Mouse (Mus musculus) midbrain, embryonic 16.5 days (tissue): ENCODE data around the gene Ccr9. TPM values are rescaled to one million over a fixed set of nuclear protein-coding genes. Genes with fewer than 3 reads are reported as not detected.
"Not testable (repeated sequence)": the region's sequence is repeated elsewhere in the genome, so short reads cannot be mapped to it uniquely, and the experiment has no call there.

Experiments used
- ATAC-seq: fragments of 200-750 bp; cut with Nextera tagmentation; 2 replicates; pipeline ENCODE4 v1.8.0; 2017; ENCODE audit warnings: moderate TSS enrichment
- H3K27ac ChIP-seq: fragments of 300-500 bp; sonication (generic); 2 replicates; pipeline ENCODE4 v1.5.1; 2014; ENCODE audit warnings: mild to moderate bottlenecking, low read length, mixed read lengths
- H3K27me3 ChIP-seq: fragments of 300-500 bp; sonication (generic); 2 replicates; pipeline ENCODE4 v1.6.1; 2014; ENCODE audit warnings: low read depth, low read length, mixed read lengths; ENCODE audit not compliant: control insufficient read depth, insufficient read depth
- H3K36me3 ChIP-seq: fragments of 300-500 bp; sonication (generic); 2 replicates; pipeline ENCODE4 v1.6.1; 2014; ENCODE audit warnings: mild to moderate bottlenecking, low read length, moderate library complexity, mixed read lengths; ENCODE audit not compliant: control insufficient read depth, insufficient read depth
- H3K4me1 ChIP-seq: fragments of 300-500 bp; sonication (generic); 2 replicates; pipeline ENCODE4 v1.6.1; 2014; ENCODE audit warnings: mild to moderate bottlenecking, low read length, mixed read lengths; ENCODE audit not compliant: control insufficient read depth, insufficient read depth
- H3K4me2 ChIP-seq: fragments of 300-500 bp; sonication (generic); 2 replicates; pipeline ENCODE4 v1.6.1; 2014; ENCODE audit warnings: mild to moderate bottlenecking, low read length, mixed read lengths
- H3K4me3 ChIP-seq: fragments of 300-500 bp; sonication (generic); 2 replicates; pipeline ENCODE4 v1.5.1; 2014; ENCODE audit warnings: low read depth, mild to moderate bottlenecking, low read length, moderate library complexity, mixed read lengths
- H3K9ac ChIP-seq: fragments of 300-500 bp; sonication (generic); 2 replicates; pipeline ENCODE4 v1.6.1; 2014; ENCODE audit warnings: low read depth, low read length, mixed read lengths
- H3K9me3 ChIP-seq: fragments of 300-500 bp; sonication (generic); replicated peaks from 2 replicates; pipeline ENCODE4 v1.6.1; 2014; ENCODE audit warnings: mild to moderate bottlenecking, low read length, mixed read lengths; ENCODE audit not compliant: control insufficient read depth, poor library complexity, severe bottlenecking
- WGBS: fragments of 180-500 bp; shearing (Covaris S2); extraction: QIAGEN DNeasy Blood & Tissue Kit; methylation state at CpG from one replicate; pipeline ENCODE4 v1.1.7; 2014; 5-methylcytosine and 5-hydroxymethylcytosine counted together
- polyA plus RNA-seq: library from polyadenylated mRNA; unstranded; fragments of >200 nt; fragmentation: Nextera tagmentation; extraction: Ambion mirVana; gene quantifications from 2 replicates; pipeline ENCODE4 v1.2.1, GENCODE M21; 2015

The Ccr9 gene
- polyA plus RNA-seq, 1 experiment from 2014 or later = 0.30 TPM

DNA sequence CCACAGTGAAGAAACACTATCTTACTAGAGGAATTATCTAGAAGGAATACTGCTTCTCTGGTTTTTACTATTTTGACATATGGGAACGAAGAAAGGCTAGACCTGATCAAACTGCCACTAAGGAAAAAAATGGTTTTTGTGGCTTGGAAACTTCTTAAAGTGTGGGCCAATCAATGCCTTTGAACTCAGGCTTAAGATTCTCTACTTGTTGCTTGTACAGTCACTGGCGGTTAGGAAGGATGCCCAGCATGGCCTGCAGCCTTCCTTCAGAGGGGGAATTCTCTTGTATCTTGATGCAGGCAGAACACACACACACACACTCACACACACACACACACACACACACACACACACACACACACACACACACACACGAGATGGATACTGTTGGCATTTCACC lies 55.9 kb downstream of the Ccr9 start:
- WGBS = 73% methylated on average over 3 of the region's 3 CpGs
- ATAC-seq = no peak
- no peak overlapping the region for H3K4me3 ChIP-seq

DNA sequence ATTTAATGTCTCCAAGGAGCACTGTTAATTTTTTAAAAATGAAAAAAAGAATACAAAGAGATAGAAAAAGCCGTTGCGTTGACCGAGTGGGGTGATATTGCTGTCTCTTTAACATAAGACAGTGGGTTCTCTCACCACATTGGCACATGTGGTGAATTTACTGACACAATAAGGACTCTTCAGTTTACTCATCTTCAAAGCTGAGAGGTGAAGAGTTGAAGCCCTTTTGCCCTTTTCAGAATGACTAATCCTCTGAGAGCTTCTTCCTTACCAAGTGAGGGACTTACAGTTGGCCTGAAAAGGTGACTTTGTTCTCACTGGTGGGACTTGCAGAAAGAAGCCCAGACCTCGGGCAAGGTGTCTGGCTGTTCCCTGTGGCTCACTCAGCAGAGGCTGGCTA lies 62.6 kb downstream of the Ccr9 start:
- no peaks in the 10 kb centered on the region for H3K9me3 ChIP-seq
- no peak overlapping the region for H3K9ac ChIP-seq
- no peaks in the 10 kb centered on the region for H3K4me1 ChIP-seq
- no peaks in the 10 kb centered on the region for H3K27me3 ChIP-seq
- H3K27ac ChIP-seq = no peak overlapping the region
- no peaks in the 10 kb centered on the region for H3K36me3 ChIP-seq
- WGBS = 82% methylated on average over 4 of the region's 4 CpGs
- no peak overlapping the region for H3K4me2 ChIP-seq
- H3K4me3 ChIP-seq = no peak overlapping the region
- no peak for ATAC-seq

More for the DNA sequence above, 55.9 kb downstream of the Ccr9 start:
- H3K4me2 ChIP-seq = no peak overlapping the region
- H3K4me1 ChIP-seq = no peaks in the 10 kb centered on the region
- H3K36me3 ChIP-seq = no peaks in the 10 kb centered on the region
- no peaks in the 10 kb centered on the region for H3K9me3 ChIP-seq
- no peak overlapping the region for H3K27ac ChIP-seq
- H3K9ac ChIP-seq = no peak overlapping the region
- H3K27me3 ChIP-seq = no peaks in the 10 kb centered on the region

DNA sequence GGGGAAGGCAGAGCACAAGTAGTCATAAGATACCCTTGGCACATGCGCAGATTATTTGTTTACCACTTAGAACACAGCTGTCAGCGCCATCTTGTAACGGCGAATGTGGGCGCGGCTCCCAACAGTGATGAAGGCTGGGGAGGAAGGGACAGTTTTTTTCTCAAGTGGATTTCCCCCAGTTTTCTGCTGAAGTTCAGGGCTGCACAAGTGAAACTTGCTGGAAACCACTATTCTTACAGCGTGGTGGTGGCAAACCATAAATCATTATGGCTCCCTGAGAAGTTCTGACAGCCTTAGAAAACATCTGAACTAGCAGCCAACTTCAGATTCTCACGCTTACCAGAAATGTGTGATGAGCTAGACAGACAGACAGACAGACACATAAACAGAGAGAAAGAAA lies 71.4 kb downstream of the Ccr9 start:
- H3K9ac ChIP-seq, H3K27me3 ChIP-seq, H3K9me3 ChIP-seq, H3K4me1 ChIP-seq, ATAC-seq, H3K4me2 ChIP-seq, H3K4me3 ChIP-seq, H3K27ac ChIP-seq, H3K36me3 ChIP-seq: not testable (repeated sequence)
- WGBS = 96% methylated on average over 7 of the region's 8 CpGs

DNA sequence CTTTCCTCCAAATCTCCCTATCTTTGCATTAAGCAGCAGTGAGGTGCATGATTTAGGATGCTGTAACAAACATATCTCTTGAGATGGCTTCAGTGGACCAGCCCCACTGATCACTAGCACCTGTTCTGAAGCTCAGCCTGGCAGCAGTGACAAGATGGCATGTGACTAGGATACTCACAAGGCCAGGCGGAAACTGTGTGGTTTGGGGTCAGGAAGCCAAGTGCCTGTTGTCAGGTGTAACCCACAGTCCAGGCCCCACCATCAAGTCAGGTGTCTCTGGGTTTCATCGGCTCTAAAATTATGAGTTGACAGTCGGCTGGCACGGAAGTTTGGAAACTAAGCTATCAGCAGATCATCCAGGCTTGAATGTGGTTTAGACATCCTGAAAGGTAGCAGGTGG lies 76.1 kb downstream of the Ccr9 start:
- Histone ChIP-seq H3K36me3 (no peaks in the 10 kb centered on the region), H3K27me3 (no peaks in the 10 kb centered on the region), H3K9ac (no peak overlapping the region), H3K4me1 (no peaks in the 10 kb centered on the region), H3K4me3 (no peak overlapping the region), H3K27ac (no peak overlapping the region), H3K4me2 (no peak overlapping the region), H3K9me3 (no peaks in the 10 kb centered on the region)
- 90% methylated on average over 4 of the region's 4 CpGs for WGBS
- ATAC-seq = no peak

DNA sequence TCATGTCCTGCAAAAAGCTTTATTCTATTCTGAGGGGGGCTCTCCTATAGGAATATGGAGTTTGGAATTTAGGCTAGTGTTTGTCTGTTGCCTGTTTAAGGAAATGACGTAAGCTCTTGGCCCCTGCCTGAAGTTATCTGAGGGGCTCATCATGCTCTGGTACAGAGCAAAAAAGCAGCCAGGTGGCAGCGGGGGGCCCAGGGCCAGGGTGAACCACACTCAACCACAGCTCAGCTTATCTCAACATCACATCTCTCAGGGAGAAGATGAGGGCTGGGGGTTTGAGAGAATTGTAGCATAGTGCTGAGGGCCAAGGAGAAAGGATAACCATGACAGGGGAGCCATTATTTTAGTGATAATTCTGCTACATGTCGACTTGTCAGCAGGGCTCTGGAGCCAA lies 78.5 kb downstream of the Ccr9 start:
- Histone ChIP-seq H3K4me2 (no peak overlapping the region), H3K36me3 (no peaks in the 10 kb centered on the region), H3K4me3 (no peak overlapping the region), H3K27me3 (no peaks in the 10 kb centered on the region), H3K9me3 (no peaks in the 10 kb centered on the region), H3K4me1 (no peaks in the 10 kb centered on the region), H3K27ac (no peak overlapping the region), H3K9ac (no peak overlapping the region)
- 96% methylated on average over 3 of the region's 3 CpGs for WGBS
- no peak for ATAC-seq

DNA sequence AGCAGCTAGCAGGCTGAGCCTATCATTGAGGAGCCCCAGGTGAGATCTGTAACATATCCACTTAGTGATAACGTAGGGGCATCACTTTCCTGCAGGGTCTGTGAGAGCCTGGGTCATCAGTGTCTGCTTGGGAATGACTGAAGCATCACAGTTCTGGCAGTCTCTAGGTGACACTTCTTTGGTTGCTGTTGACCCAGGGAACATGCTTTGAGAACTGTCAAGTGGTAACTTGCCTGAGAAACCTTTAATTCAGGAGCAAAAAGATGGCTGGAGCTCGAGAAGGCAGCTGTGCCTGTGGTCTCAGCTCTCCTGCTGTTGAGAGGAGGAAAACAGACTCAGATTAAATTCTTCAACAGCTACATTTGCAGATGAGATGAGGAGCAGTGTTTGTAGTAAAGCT lies 79.1 kb downstream of the Ccr9 start:
- Histone ChIP-seq H3K36me3 (no peaks in the 10 kb centered on the region), H3K9ac (no peak overlapping the region), H3K27me3 (no peaks in the 10 kb centered on the region), H3K4me1 (no peaks in the 10 kb centered on the region), H3K4me3 (no peak overlapping the region), H3K27ac (no peak overlapping the region), H3K4me2 (no peak overlapping the region), H3K9me3 (no peaks in the 10 kb centered on the region)
- no peak for ATAC-seq
- 66% methylated on average over 2 of the region's 2 CpGs for WGBS

DNA sequence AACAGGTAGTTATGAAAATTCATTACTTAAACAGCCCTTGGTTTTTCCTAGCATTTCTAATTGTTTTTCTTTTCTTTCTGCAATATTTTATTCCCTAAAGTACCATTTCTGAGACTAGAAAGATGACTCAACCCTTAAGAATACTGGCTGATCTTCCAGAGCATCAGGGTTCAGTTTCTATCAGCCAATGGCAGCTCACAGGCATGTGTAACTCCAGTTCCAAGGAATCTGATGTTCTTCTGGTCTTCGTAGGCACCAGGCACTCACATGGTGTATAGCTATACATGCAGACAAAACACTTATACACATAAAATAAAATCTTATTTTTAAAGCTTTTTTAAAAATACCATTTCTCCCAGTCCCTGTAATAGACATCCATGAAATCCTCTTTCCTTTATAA lies 79.9 kb downstream of the Ccr9 start:
- H3K4me1 ChIP-seq = no peaks in the 10 kb centered on the region
- no peaks in the 10 kb centered on the region for H3K27me3 ChIP-seq
- ATAC-seq = no peak
- H3K4me3 ChIP-seq = no peak overlapping the region
- H3K4me2 ChIP-seq = no peak overlapping the region
- no peaks in the 10 kb centered on the region for H3K9me3 ChIP-seq
- H3K9ac ChIP-seq = no peak overlapping the region
- no peaks in the 10 kb centered on the region for H3K36me3 ChIP-seq
- no peak overlapping the region for H3K27ac ChIP-seq
- 89% methylated on average over 1 of the region's 1 CpGs for WGBS

DNA sequence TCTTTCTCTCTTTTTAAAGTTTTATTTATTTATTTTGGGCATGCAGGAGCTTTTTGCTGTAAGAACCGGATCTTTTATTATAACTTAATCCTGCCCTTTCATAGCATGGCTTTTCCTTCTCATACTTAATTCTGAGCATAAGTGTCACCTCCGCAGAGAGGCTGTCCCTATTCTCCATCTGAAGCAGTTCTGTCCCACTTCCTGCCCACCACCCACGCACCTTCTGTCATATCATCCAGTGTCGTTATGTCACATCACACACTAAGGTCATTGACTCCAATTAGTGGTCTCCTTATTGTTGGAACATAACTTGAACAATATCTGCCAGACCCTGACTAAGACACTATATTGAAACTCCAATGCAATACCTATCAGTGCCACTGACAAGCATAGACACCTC lies 80.4 kb downstream of the Ccr9 start:
- Histone ChIP-seq H3K4me1 (no peaks in the 10 kb centered on the region), H3K4me2 (no peak overlapping the region), H3K4me3 (no peak overlapping the region), H3K27me3 (no peaks in the 10 kb centered on the region), H3K36me3 (no peaks in the 10 kb centered on the region), H3K9ac (no peak overlapping the region), H3K27ac (no peak overlapping the region), H3K9me3 (no peaks in the 10 kb centered on the region)
- 80% methylated on average over 4 of the region's 4 CpGs for WGBS
- ATAC-seq = no peak

DNA sequence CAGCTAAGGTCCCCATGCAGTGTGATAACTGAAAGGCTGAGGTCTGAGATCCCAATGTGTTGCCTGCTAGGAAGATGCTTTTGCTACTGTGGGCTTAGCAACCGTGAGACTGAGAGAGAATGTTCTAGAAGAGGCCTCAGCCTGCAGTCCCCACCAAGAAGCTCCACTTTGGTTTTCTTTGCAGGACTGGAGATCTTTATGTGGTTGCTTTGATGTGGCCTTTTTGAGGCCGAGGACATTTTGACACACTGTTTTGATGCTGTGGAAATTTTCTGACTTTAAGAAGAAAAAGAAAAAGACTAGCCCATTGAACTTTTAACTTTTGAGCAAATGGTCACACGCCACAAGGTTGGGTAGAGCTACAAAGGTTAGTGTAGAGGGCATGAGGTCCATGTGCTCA lies 82.6 kb downstream of the Ccr9 start:
- H3K4me2 ChIP-seq = no peak overlapping the region
- no peak for ATAC-seq
- no peaks in the 10 kb centered on the region for H3K9me3 ChIP-seq
- H3K4me1 ChIP-seq = no peaks in the 10 kb centered on the region
- 88% methylated on average over 3 of the region's 3 CpGs for WGBS
- H3K36me3 ChIP-seq = no peaks in the 10 kb centered on the region
- no peak overlapping the region for H3K9ac ChIP-seq
- H3K27ac ChIP-seq = no peak overlapping the region
- H3K4me3 ChIP-seq = no peak overlapping the region
- no peaks in the 10 kb centered on the region for H3K27me3 ChIP-seq

DNA sequence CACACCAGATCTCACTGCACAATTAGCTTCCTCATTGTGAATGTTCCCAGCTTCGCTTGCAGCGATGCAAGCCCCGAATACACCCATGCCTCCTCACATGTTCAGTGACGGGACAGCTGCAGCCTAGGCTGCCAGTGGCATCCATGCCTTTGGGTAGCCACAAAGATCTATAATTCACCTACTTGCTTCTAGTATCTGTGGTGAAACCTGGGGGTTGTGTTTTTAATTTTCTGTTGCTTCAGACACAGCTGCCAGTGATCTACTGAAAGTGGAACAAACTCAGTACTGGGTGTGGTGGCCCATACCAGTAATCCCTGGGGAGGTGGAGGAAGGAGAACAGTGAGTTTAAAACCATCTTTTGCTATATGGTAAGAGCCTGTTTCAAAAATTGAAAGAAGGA lies 84.6 kb downstream of the Ccr9 start:
- 94% methylated on average over 4 of the region's 4 CpGs for WGBS
- ATAC-seq = no peak
- H3K9ac ChIP-seq = no peak overlapping the region
- H3K4me2 ChIP-seq = no peak overlapping the region
- no peaks in the 10 kb centered on the region for H3K27me3 ChIP-seq
- H3K27ac ChIP-seq = no peak overlapping the region
- no peaks in the 10 kb centered on the region for H3K4me1 ChIP-seq
- no peaks in the 10 kb centered on the region for H3K9me3 ChIP-seq
- H3K36me3 ChIP-seq = no peaks in the 10 kb centered on the region
- H3K4me3 ChIP-seq = no peak overlapping the region
